Mouse (Mus musculus) spleen, postnatal 10 days (tissue): ENCODE measurements around the gene Dhtkd1.

ENCODE experiments used
- DNase-seq, 2 experiments: peaks; one replicate each; pipeline ENCODE4 v3.0.0; 2021 to 2022; ENCODE audit warnings: low spot score in 2 of 2

Gene Dhtkd1

GRCm38 (mm10) chr2:5931938-5932337 is 10.7 kb downstream of the Dhtkd1 start:
- DNase-seq: no peak

GRCm38 (mm10) chr2:5930291-5931054 is 12.1 kb downstream of the Dhtkd1 start:
- peak in 1 of 2 experiments; percentile 33 for DNase-seq

- DNase-seq: no peak
Measured at GRCm38 (mm10) chr2:5929793-5930192, 12.8 kb downstream of the Dhtkd1 start.

GRCm38 (mm10) chr2:5927481-5927880 is 15.1 kb downstream of the Dhtkd1 start:
- DNase-seq: no peak

GRCm38 (mm10) chr2:5923786-5924185 is 18.8 kb downstream of the Dhtkd1 start:
- no peak for DNase-seq

GRCm38 (mm10) chr2:5922823-5923222 is 19.8 kb downstream of the Dhtkd1 start:
- DNase-seq: no peak

GRCm38 (mm10) chr2:5911282-5911965 is 31.2 kb downstream of the Dhtkd1 start:
- DNase-seq: no peak

- DNase-seq: peak; percentile 49 to 80
Measured at GRCm38 (mm10) chr2:5906625-5907024, 36.0 kb downstream of the Dhtkd1 start.

- no peak for DNase-seq
Measured at GRCm38 (mm10) chr2:5906092-5906491, 36.5 kb downstream of the Dhtkd1 start.

- DNase-seq: peak in 1 of 2 experiments; percentile 59
Measured at GRCm38 (mm10) chr2:5900145-5900544, 42.4 kb downstream of the Dhtkd1 start.

GRCm38 (mm10) chr2:5894843-5895570 is 47.6 kb downstream of the Dhtkd1 start, which contains the start of gene Sec61a2:
Gene Sec61a2 (minus strand): TSS chr2:5895432.
- DNase-seq: peak; percentile 100

GRCm38 (mm10) chr2:5894296-5894695 is 48.3 kb downstream of the Dhtkd1 start:
- no peak for DNase-seq

GRCm38 (mm10) chr2:5889412-5889811 is 53.2 kb downstream of the Dhtkd1 start:
- no peak for DNase-seq

GRCm38 (mm10) chr2:5888865-5889264 is 53.7 kb downstream of the Dhtkd1 start:
- DNase-seq: no peak

GRCm38 (mm10) chr2:5877446-5877845 is 65.1 kb downstream of the Dhtkd1 start:
- DNase-seq: no peak

- no peak for DNase-seq
Measured at GRCm38 (mm10) chr2:5869746-5870145, 72.8 kb downstream of the Dhtkd1 start.

- no peak for DNase-seq
Measured at GRCm38 (mm10) chr2:5867681-5868080, 74.9 kb downstream of the Dhtkd1 start.

GRCm38 (mm10) chr2:5862834-5863233 is 79.8 kb downstream of the Dhtkd1 start, which contains the start of gene Gm13199:
Gene Gm13199 (minus strand): TSS chr2:5862934.
- DNase-seq: no peak

- no peak for DNase-seq
Measured at GRCm38 (mm10) chr2:5851866-5852265, 90.7 kb downstream of the Dhtkd1 start.

- DNase-seq: no peak
Measured at GRCm38 (mm10) chr2:5851116-5851515, 91.5 kb downstream of the Dhtkd1 start.
